Mouse (Mus musculus): ENCODE measurements at regions not wholly inside any gene's neighbourhood (a gene's known extent, or its start where the extent isn't known, plus 50 kb on each side); places are given as distances from the start of the nearest gene placed in this dataset.

GRCm38 (mm10) chr3:128613657-128614056 lies 586.0 kb upstream of the Pitx2 start:
- Histone ChIP-seq H3K79me2 (replicated peaks; ENCODE audit: control insufficient read depth, extremely low read depth, insufficient read depth, poor library complexity, severe bottlenecking) (no peaks in the 10 kb centered on the region), H3K27me3 (replicated peaks) (no peaks in the 10 kb centered on the region), H3K36me3 (replicated peaks in 1 of 2; ENCODE audit: control insufficient read depth in 1 of 2, insufficient read depth in 1 of 2, low read length in 1 of 2) (no peaks in the 10 kb centered on the region), H3K27ac (ENCODE audit: insufficient read depth, low read depth) (no peak overlapping the region), H3K9me3 (replicated peaks; ENCODE audit: low read length) (peaks cover 33% of the 10 kb centered on the region), H3K9ac (ENCODE audit: insufficient read depth, low read depth) (no peak overlapping the region), H3K4me1 (ENCODE audit: control insufficient read depth in 1 of 2, insufficient read depth in 2 of 2) (no peaks in the 10 kb centered on the region), H3K4me2 (ENCODE audit: insufficient read depth, low read depth, poor library complexity, severe bottlenecking) (no peak overlapping the region), H3K4me3 (replicated peaks in 1 of 3; ENCODE audit: low read depth in 2 of 3, low read length in 2 of 3, poor library complexity in 1 of 3) (no peak overlapping the region)
- TF ChIP-seq SIN3A (IDR thresholded peaks at IDR 0.05; ENCODE audit: low read length) (no peak), CHD1 (IDR thresholded peaks at IDR 0.05; ENCODE audit: low read depth, low read length) (no peak), ZMIZ1 (IDR thresholded peaks at IDR 0.05; ENCODE audit: low read depth, low read length) (no peak), POLR2AphosphoS2 (IDR thresholded peaks at IDR 0.05; ENCODE audit: low read depth, low read length) (no peak), KAT2A (IDR thresholded peaks at IDR 0.05; ENCODE audit: insufficient replicate concordance, low read length) (no peak), SMC3 (IDR thresholded peaks at IDR 0.05; ENCODE audit: low read depth, low read length) (no peak), BHLHE40 (IDR thresholded peaks at IDR 0.05; ENCODE audit: low read depth, low read length) (no peak)
- dilution Hi-C loops (cut with MboI; ENCODE audit: extremely low pct_ligation_motif_present, extremely low pct_unique_long_range_greater_than_20kb, low sequenced_read_pairs) = no loop called here
- DNase-seq (ENCODE audit: extremely low read depth) = no peak
- in situ Hi-C loops (cut with MboI; ENCODE audit: low pct_ligation_motif_present, low pct_unique_long_range_greater_than_20kb, low sequenced_read_pairs) = no loop called here

DNA sequence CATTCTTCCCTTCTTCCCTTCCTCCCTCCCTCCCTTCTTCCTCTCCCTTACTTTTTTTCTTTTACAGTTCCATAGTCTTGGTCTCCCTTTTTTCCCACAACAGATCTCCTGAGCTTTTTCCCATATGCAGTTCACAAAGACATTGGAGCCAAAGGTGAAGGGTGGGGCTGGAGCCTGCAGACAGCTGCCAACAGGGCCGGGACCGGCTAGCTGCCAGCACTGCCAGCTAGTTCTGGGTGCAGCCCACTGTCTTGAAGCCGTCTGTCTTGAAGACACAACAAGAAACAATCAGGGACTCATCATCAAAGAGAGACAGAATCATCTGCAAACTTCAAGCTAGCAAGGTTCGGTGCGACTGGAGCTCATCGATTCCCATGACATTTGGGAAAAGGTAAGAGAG lies 588.9 kb upstream of the Pitx2 start:
- Histone ChIP-seq H3K4me1 (ENCODE audit: control insufficient read depth in 1 of 2, insufficient read depth in 2 of 2) (no peaks in the 10 kb centered on the region), H3K9me3 (replicated peaks; ENCODE audit: low read length) (peaks cover 30% of the 10 kb centered on the region), H3K4me3 (replicated peaks in 1 of 3; ENCODE audit: low read depth in 2 of 3, low read length in 2 of 3, poor library complexity in 1 of 3) (no peak overlapping the region), H3K9ac (ENCODE audit: insufficient read depth, low read depth) (no peak overlapping the region), H3K27me3 (replicated peaks) (no peaks in the 10 kb centered on the region), H3K27ac (ENCODE audit: insufficient read depth, low read depth) (no peak overlapping the region), H3K4me2 (ENCODE audit: insufficient read depth, low read depth, poor library complexity, severe bottlenecking) (no peak overlapping the region), H3K79me2 (replicated peaks; ENCODE audit: control insufficient read depth, extremely low read depth, insufficient read depth, poor library complexity, severe bottlenecking) (no peaks in the 10 kb centered on the region), H3K36me3 (replicated peaks in 1 of 2; ENCODE audit: control insufficient read depth in 1 of 2, insufficient read depth in 1 of 2, low read length in 1 of 2) (no peaks in the 10 kb centered on the region)
- dilution Hi-C loops (cut with MboI; ENCODE audit: extremely low pct_ligation_motif_present, extremely low pct_unique_long_range_greater_than_20kb, low sequenced_read_pairs) = no loop called here
- in situ Hi-C loops (cut with MboI; ENCODE audit: low pct_ligation_motif_present, low pct_unique_long_range_greater_than_20kb, low sequenced_read_pairs) = no loop called here
- no peak for DNase-seq (ENCODE audit: extremely low read depth)
- TF ChIP-seq MAFK (IDR thresholded peaks at IDR 0.05; ENCODE audit: insufficient replicate concordance, low read length) (no peak), MAZ (IDR thresholded peaks at IDR 0.05; ENCODE audit: low read depth, low read length) (no peak), USF2 (conservative IDR thresholded peaks at IDR 0.05; ENCODE audit: low read depth, low read length) (no peak), TBP (conservative IDR thresholded peaks at IDR 0.05; ENCODE audit: low read depth, low read length) (no peak), ELF1 (IDR thresholded peaks at IDR 0.05; ENCODE audit: low read depth, low read length) (no peak), JUND (conservative IDR thresholded peaks at IDR 0.05; ENCODE audit: low read depth, low read length) (no peak), MXI1 (IDR thresholded peaks at IDR 0.05; ENCODE audit: low read depth, low read length) (no peak), JUN (IDR thresholded peaks at IDR 0.05; ENCODE audit: insufficient read depth, low read depth, low read length) (no peak), SMC3 (IDR thresholded peaks at IDR 0.05; ENCODE audit: low read depth, low read length) (no peak), CHD2 (IDR thresholded peaks at IDR 0.05; ENCODE audit: low read length) (no peak), CHD1 (IDR thresholded peaks at IDR 0.05; ENCODE audit: low read depth, low read length) (no peak)
